Mouse (Mus musculus) gastrocnemius, postnatal 25 days (tissue): ENCODE measurements around the gene Gm5901. TPM values are rescaled to one million over a fixed set of nuclear protein-coding genes. Genes with fewer than 3 reads are reported as not detected.
"Not testable (repeated sequence)": the region's sequence is repeated elsewhere in the genome, so short reads cannot be mapped to it uniquely, and the experiment has no call there.

ENCODE experiments used
- DNase-seq: peaks from one replicate; pipeline ENCODE4 v3.0.0; 2022
- long read RNA-seq, 2 experiments: library from polyadenylated mRNA; stranded (forward); transcript quantifications; one replicate each; pipeline ENCODE4 v2.0.0; 2021
- total RNA-seq, 2 experiments: library from RNA; stranded (reverse); gene quantifications; 1 replicate in 1 of 2; 2 replicates in 1 of 2; pipeline ENCODE4 v1.2.3; 2021

Gm5901 gene
- total RNA-seq = not detected
- long read RNA-seq, experiment 1 = 0 reads
- long read RNA-seq, experiment 2 = 0 reads

DNA sequence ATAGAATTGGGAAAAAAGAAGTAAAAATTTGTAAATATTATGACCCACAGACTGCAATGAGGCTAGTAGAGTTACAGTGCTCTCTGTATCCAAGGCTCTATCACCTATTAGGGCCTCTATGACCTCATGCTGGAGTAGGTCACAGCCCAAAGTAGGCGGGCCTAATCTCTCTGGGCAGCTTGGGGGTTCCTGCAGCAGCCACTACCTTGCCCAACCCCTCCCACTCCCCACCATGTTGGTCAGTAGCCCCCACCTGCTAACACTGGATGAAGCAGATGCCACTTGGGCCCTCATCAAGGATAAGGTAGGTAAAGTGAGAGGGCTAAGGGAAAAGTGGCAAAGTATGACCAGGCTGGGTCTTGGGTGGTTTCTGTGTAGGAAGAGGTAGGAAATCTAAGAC is at the start of gene Gm5901:
TSS of gene Gm5901 (plus strand) at position 173 of the 400 bp plus-strand sequence.
- DNase-seq = no peak

DNA sequence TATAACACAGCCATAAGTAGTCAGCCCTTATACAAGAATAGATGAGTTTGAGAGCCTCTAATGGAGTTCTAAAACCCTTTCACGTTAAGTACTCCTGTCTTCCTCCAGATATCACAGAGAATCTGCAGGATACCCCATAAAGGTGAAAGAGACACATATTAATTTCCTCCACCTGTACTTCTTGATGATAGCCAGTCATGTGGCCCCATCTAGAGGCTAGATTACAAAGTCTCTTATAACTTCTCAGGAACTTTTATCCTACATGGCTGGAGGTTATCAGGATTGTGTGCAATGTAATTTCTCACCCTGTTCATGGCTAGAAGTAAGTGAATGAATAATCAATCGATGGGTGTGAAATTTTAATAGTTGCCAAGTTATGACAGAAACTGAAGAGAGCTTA is 49.5 kb upstream of the Gm5901 start:
- DNase-seq = no peak

DNA sequence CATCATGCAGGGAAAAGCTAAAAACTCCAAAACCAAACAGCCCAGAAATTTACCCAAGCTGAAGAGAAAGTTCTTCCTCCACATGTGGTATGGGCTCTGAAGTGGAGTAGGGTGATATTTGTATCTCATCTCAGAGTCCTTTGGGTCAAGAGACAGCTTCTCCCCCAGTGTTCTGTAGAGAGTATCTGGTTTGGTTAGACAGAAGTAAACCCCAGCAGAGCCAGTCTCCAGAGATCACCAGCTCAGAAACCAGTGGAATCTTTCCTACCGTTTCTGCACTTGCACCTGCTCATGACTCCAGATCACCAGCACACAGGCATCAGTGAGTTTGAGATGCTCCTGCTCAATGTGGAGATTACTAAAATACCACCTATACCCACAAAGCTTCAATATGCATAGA is 40.8 kb upstream of the Gm5901 start, which contains the start of gene Olfr690:
TSS of gene Olfr690 (minus strand) at position 101 of the 400 bp plus-strand sequence.
- DNase-seq = no peak

- no peak for DNase-seq
Observed at GRCm38 (mm10) chr7:105342170-105342569, 32.7 kb upstream of the Gm5901 start, which contains the start of gene Olfr691. Gene Olfr691, minus strand, starts transcription at chr7:105342270.

- no peak for DNase-seq
Observed at GRCm38 (mm10) chr7:105342752-105343151, 32.1 kb upstream of the Gm5901 start.

DNA sequence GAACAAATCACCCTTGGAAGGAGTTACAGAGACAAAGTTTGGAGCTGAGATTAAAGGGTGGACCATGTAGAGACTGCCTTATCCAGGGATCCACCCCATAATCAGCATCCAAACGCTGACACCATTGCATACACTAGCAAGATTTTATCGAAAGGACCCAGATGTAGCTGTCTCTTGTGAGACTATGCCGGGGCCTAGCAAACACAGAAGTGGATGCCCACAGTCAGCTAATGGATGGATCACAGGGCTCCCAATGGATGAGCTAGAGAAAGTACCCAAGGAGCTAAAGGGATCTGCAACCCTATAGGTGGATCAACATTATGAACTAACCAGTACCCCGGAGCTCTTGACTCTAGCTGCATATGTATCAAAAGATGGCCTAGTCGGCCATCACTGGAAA is 18.8 kb upstream of the Gm5901 start:
- not testable (repeated sequence) for DNase-seq

DNA sequence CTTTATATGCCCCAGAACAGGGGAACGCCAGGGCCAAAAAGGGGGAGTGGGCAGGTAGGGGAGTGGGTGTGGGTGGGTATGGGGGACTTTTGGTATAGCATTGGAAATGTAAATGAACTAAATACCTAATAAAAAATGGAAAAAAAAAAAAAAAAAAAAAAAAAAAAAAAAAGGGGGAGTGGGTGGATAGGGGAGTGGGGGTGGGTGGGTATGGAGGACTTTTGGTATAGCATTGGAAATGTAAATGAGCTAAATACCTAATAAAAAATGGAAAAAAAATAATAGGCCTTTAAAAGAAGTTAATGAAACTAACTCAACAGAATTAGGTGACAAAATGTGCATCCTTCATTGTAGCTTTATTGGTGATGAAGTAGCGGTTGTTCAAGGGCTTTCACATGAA is 18.4 kb upstream of the Gm5901 start:
- DNase-seq = not testable (repeated sequence)

GRCm38 (mm10) chr7:105361713-105362112 is 13.1 kb upstream of the Gm5901 start:
- DNase-seq = no peak

DNA sequence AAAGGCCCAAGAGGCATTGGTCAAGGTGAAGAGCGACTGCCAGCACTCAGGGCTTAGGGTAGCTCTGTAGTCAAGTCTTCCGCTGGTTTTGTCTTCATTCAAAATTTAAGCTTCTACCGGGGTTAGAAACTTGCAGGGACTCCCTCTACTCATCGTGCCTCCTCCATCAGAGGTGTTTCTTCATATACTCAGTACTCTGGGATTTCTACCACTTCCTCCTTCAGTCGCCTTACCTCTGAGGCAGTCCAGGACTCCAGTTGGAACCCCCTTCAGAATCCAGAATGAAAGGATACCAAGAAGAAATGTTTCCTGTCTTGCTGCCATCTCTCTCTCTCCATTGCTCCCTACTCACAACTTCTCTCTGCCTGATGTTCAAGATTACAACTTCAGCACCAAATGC is 7.6 kb upstream of the Gm5901 start:
- no peak for DNase-seq

DNA sequence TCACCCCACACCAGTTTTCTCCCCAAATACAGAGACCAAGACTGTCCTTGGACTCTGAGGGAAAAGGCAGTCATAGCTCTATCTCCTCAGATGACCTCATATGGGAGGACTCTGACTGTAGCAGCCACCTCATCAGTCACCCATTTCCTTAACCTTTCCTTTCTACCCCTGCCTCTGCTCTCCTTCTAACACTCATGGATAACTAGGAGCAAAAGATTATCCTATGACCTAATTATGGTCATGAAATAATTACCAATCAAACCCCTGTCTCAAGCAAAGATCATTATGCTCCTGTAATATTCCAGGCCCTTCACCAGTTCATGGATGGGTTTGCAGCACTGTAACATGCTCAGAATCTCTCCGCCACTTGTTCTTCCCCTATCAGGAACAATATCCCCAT is 6.9 kb upstream of the Gm5901 start, which contains the start of gene Olfr692:
TSS of gene Olfr692 (plus strand) at position 301 of the 400 bp plus-strand sequence.
- no peak for DNase-seq

DNA sequence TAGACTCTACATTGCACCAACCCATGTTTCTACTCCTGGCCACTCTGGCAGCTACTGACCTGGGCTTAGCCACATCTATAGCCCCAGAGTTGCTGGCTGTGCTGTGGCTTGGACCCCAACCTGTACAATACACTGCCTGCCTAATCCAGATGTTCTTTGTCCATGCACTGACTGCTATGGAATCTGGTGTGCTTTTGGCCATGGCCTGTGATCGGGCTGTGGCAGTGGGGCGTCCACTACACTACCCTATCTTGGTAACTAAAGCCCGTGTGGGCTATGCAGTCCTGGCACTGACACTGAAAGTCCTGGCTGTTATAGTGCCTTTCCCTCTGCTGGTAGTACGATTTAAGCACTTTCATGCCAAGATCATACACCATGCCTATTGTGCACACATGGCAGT is 6.3 kb upstream of the Gm5901 start:
- no peak for DNase-seq

DNA sequence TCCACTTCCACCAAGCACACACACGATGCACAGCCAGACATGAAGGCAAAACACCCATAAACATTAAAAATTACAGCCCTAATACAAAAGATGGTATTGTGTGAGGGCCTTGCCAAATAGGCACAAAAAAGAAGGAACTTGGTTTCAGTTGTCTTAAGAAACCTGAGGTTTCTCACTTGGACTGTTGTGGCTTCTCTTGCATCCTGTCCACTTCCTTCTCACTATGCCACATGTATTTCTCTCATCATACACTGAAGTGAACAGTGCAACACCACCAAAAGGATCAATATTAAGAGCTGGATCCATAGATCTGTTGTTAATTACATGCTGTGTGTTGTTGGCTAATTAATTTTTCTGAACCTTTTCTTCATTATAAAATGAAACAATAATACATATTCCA is 1.9 kb upstream of the Gm5901 start:
- DNase-seq = no peak

GRCm38 (mm10) chr7:105373509-105373908 is 1.3 kb upstream of the Gm5901 start:
- no peak for DNase-seq

DNA sequence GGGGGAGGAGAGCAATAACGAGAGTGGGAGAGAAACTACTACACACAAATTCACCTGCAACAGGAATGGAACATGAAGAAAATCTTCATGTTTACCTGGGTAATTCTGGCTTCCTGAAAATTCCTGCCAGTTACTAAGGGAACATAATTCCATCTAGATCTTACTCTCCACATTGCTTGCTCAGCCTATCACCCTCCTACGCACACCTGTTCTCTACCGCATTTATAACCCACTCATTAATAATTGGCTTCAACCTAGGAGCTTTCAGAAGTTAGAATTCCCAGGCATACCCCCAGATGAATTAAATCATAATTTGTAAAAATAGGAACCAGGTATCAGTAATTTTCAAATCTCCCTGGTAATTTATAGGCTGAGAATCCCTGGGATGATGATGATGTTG is 862 bp upstream of the Gm5901 start:
- no peak for DNase-seq

DNA sequence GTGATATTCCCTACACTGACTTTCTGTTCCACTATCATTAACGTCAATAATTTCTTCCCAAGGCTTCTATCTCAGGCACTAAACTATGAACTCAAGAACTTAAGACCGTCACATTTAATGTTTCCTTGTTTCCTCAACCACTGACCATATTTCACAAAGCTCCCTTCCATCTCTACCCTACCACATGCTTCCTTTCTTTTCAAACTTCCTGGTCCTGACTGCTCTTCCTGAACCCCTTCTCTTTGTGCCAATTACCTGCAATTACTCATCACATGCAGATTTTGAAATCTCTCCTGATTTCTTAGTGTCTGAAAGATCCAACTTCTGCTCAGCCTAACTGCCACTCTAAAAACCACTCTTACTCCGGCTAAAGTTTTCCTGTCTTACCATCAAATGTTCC is 5.5 kb downstream of the Gm5901 start:
- DNase-seq = no peak

- no peak for DNase-seq
Observed at GRCm38 (mm10) chr7:105387696-105388095, 12.9 kb downstream of the Gm5901 start.

GRCm38 (mm10) chr7:105390236-105390635 is 15.4 kb downstream of the Gm5901 start:
- no peak for DNase-seq

- no peak for DNase-seq
Observed at GRCm38 (mm10) chr7:105394606-105395005, 19.8 kb downstream of the Gm5901 start.

- DNase-seq = no peak
Observed at GRCm38 (mm10) chr7:105395131-105395820, 20.4 kb downstream of the Gm5901 start.

DNA sequence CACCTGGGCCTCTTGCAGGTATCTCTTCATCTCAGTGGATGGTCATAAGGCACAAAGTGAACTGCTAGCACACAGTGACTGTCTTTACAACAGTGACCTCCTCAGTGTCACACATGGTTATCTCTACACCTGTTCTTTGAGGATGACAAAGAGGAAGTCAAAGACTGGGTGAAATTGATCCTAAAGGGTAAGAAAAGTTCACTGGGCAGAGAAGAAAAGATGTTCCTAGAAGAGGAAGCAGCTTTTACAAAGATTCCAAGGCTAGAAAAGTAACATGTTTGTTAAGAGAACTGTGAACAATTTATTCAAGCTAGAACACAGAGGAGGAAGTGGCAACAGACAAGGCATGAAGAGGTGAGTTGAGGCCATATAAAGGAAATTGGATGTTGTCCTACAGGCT is 21.3 kb downstream of the Gm5901 start:
- DNase-seq = no peak

DNA sequence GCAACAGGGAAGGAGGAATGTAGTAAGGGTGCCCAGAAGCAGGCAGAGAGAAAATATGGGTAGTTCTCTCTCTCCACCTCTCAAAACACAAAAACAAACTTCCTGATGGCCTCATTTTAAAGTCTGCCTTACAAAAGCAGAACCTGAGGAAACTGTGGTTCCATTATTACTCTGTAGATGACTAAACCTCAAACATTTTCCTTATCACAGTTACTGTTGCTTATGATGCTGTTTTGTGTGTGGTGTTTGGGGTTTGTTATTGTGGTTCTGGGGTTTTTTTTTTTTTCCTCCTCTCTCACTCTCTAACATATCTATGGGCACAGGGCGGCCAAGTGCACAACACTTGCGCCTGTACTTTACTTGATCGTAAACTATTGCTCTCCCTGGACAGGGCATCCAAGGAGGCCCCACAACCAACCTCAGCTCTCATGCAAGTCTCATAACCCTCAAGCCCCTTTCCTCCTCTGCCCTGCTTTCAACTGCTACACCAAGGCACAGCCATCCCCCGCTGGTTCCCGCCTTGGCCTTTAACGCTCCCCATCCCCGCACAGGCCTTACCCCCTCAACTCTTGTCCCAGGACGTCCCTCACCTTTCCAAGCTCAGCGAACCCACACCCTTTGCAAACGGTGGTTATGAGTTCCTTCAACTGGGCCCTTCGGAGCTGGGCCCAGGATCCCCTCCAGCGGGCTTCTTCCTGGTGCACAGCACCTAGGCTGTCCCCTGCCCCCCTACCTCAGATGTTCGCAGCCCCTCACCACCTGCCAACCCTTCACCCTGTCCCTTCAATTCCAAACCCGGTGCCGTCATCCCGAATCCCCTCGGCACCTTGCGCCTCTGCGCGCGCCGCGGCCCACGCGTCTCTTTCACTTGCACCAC is 24.5 kb downstream of the Gm5901 start:
- DNase-seq = no peak

GRCm38 (mm10) chr7:105399935-105400624 is 25.2 kb downstream of the Gm5901 start, which contains the start of gene Fam160a2:
Gene Fam160a2, minus strand, starts transcription at chr7:105400054.
- peak; percentile 99 for DNase-seq
